Mouse (Mus musculus) fat pad, adult 2 months (tissue): ENCODE measurements around the gene Ttc9b.

Source experiments
- DNase-seq: peaks from one replicate; pipeline ENCODE4 v3.0.0-alpha.2; 2011; ENCODE audit warnings: low read depth, low spot score; ENCODE audit errors: extremely low read depth

The Ttc9b gene

GRCm38 (mm10) chr7:27687043-27687442 is 33.3 kb downstream of the Ttc9b start:
- DNase-seq = no peak

- DNase-seq = no peak
Measured at GRCm38 (mm10) chr7:27687836-27688235, 34.1 kb downstream of the Ttc9b start.

DNA sequence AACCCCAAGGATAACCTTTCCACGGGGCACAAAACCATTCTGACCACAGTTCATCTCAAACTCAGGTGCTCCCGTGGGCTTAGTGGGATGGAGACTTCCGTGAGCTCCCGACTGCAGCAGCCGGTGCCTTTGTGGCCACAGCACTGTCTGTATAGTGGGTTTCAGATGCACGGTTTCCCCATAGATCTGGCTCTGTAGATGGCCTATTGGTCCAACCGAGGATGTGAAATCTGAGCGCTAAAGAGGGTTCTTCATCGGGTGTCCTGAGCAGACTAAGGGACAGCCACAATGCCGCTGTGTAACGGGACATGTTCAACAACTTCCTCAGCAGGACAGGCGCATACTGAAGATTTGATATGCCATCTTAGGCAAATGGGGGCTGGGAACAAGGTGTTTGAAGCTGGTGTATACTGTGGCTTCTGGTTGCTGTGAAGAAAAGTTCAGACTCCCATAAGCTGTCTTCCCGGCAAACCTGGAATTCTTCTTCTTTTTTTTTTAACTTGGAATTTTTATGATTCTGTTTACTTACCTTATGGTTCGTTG is 34.6 kb downstream of the Ttc9b start:
- DNase-seq = no peak

DNA sequence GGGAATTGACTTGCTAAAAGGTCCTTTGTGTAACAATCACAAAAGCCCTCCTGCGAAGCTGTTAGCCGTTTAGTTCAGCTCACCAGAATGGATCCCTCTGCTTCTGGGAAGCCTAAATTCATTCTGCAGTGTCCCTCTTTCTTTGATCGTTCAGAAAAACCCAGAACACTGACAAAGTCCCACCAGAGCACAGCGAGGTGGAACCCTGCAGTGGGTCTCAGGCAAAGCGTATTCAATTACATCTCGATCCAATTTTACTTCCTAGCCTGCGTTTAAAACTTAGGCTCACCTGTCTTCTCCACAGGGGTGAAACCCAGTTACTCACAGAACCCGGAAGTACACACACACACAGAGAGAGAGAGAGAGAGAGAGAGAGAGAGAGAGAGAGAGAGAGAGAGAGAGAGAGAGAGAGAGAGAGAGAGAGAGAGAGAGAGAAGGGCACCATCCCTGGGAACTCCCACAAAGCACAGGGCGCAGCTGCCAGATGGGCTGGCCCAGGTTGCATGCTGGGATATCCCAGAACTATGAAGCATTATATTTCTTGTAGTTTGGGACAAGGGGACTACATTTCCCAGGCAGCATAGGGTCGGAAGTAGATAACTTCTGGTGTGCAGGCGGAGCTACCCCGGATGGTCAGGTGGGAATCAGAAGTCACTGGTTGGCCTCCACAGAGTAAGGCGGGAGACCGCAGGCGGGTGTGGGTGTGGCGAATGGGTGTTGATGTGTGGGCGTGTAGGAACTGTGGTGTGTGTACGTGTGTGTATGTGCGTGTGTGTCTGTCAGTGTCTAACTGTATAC is 35.3 kb downstream of the Ttc9b start, which contains the start of gene Zfp607b:
Gene Zfp607b, plus strand, starts transcription at position 526 of the 798 bp plus-strand sequence.
- peak; percentile 95 for DNase-seq

DNA sequence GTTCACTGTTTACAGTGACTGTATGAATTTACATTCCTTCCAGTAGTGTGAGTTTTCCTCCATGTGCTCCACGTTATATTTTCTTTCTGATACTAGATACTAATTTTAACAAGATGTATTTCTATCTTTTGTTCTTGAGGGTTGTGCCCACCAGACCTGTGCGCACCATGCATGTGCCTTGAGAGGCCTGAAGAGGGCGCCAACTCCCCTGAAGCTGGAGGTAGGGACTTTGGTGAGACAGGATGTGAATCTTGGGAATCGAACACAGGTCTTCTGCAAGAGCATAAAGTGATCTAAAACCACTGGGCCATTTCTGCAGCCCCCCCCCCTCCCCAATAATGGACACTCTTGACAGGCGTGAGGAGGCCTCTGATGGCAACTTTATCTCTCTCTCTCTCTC is 37.4 kb downstream of the Ttc9b start:
- no peak for DNase-seq

- DNase-seq = no peak
Measured at GRCm38 (mm10) chr7:27696711-27697110, 43.0 kb downstream of the Ttc9b start.
